Mouse (Mus musculus) ES-E14 (cell line): ENCODE results near the gene Gdf15. TPM values are rescaled to one million over a fixed set of nuclear protein-coding genes. Genes with fewer than 3 reads are reported as not detected.

Source experiments
- DNase-seq: peaks from one replicate; pipeline ENCODE4 v3.0.0-alpha.2; 2013; ENCODE audit warnings: low read depth, low spot score
- H3K27ac ChIP-seq: 2 replicates; pipeline ENCODE4 v1.5.1; 2012; ENCODE audit warnings: low read depth, mild to moderate bottlenecking, low read length, moderate library complexity, mixed read lengths; ENCODE audit not compliant: poor library complexity, insufficient read depth, severe bottlenecking
- H3K36me3 ChIP-seq: 2 replicates; pipeline ENCODE4 v1.6.1; 2012; ENCODE audit warnings: mild to moderate bottlenecking, low read length, moderate library complexity, mixed read lengths; ENCODE audit not compliant: control insufficient read depth, poor library complexity, insufficient read depth, severe bottlenecking
- H3K4me1 ChIP-seq, 2 experiments: fragments of 150-350 bp in 1 of 2; sonication (generic) in 1 of 2; 2 replicates each; pipeline ENCODE4 v1.6.1; 2012; ENCODE audit warnings: low read length in 2 of 2, mild to moderate bottlenecking in 1 of 2, mixed read lengths in 1 of 2; ENCODE audit not compliant: control insufficient read depth in 2 of 2, insufficient read depth in 2 of 2, poor library complexity in 1 of 2
- H3K4me3 ChIP-seq, 2 experiments: fragments of 150-350 bp in 1 of 2; sonication (generic) in 1 of 2; 2 replicates each; pipeline ENCODE4 v1.5.1; 2012; ENCODE audit warnings: low read length in 2 of 2, low read depth in 1 of 2, mild to moderate bottlenecking in 1 of 2, mixed read lengths in 1 of 2; ENCODE audit not compliant: insufficient read depth in 1 of 2, poor library complexity in 1 of 2, severe bottlenecking in 1 of 2
- H3K9ac ChIP-seq: 2 replicates; pipeline ENCODE4 v1.6.1; 2012; ENCODE audit warnings: low read depth, mild to moderate bottlenecking, low read length, mixed read lengths; ENCODE audit not compliant: poor library complexity, insufficient read depth, severe bottlenecking
- H3K9me3 ChIP-seq: fragments of 150-350 bp; sonication (generic); 2 replicates; pipeline ENCODE4 v1.6.1; 2012; ENCODE audit warnings: low read depth, mild to moderate bottlenecking, low read length; ENCODE audit not compliant: control insufficient read depth, insufficient read depth
- CHD2 ChIP-seq: IDR thresholded peaks from 2 replicates; pipeline ENCODE4 v1.6.1; 2014; ENCODE audit warnings: mild to moderate bottlenecking, low read depth, low read length, inconsistent platforms
- HCFC1 ChIP-seq: IDR thresholded peaks from 2 replicates; pipeline ENCODE4 v1.6.1; 2012; ENCODE audit warnings: low read length, inconsistent platforms, borderline replicate concordance; ENCODE audit not compliant: insufficient read depth
- MAFK ChIP-seq: IDR thresholded peaks from 2 replicates; pipeline ENCODE4 v1.6.1; 2014; ENCODE audit warnings: mild to moderate bottlenecking, low read depth, low read length, inconsistent platforms; ENCODE audit not compliant: insufficient read depth
- ZC3H11A ChIP-seq: IDR thresholded peaks from 2 replicates; pipeline ENCODE4 v1.6.1; 2012; ENCODE audit warnings: low read depth, mild to moderate bottlenecking, inconsistent platforms, low read length, borderline replicate concordance
- ZNF384 ChIP-seq: IDR thresholded peaks from 2 replicates; pipeline ENCODE4 v1.6.1; 2012; ENCODE audit warnings: low read depth, low read length, inconsistent platforms
- in situ Hi-C, 2 experiments: fragments of 600-800 bp; cut with MboI; formaldehyde crosslinking; loops; one replicate each; pipeline ENCODE4 v1.15.1; 2025; ENCODE audit warnings: low sequenced_read_pairs in 2 of 2, inconsistent platforms in 1 of 2; ENCODE audit not compliant: unreplicated experiment in 2 of 2
- total RNA-seq: library from RNA; depleted of rRNA; stranded (reverse); fragments of 300-350 nt; gene quantifications from 2 replicates; pipeline ENCODE4 v1.2.3, GENCODE M21; 2012

Gdf15 gene
- total RNA-seq, 1 experiment, result 7.0 TPM

DNA sequence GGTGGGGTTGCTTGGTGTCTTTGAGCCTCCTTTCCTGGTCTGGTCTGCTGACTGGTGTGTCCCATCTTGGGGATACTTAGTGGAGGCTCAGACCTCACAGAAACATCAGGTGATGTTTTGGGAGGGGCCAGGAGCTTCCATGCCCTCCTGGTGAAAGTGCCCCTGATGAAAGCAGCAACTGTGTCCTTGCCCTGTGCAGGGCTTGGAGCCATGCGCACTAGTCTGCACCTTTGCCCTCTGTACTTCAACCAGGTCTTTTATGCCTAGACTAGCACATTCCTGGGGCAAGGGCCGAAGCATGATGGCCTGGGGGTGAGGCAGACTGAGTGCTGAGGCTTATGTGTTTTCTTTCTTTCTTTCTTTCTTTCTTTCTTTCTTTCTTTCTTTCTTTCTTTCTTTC lies 33.3 kb upstream of the Gdf15 start:
- no peaks in the 10 kb centered on the region for H3K9me3 ChIP-seq
- peaks cover 5 to 14% of the 10 kb centered on the region in 2 experiments; a peak in 2 of 4 replicates for H3K4me1 ChIP-seq
- in situ Hi-C loops, result no loop called here
- DNase-seq, result no peak
- H3K36me3 ChIP-seq, result no peaks in the 10 kb centered on the region
- H3K4me3 ChIP-seq, result no peak overlapping the region
- TF ChIP-seq CHD2 (no peak), HCFC1 (no peak), MAFK (no peak), ZC3H11A (no peak), ZNF384 (no peak)
- peak overlapping the region; percentile 6; the same call in 1 of the 2 replicates for H3K27ac ChIP-seq
- H3K9ac ChIP-seq, result 0 out of 2 replicates have a peak overlapping the region, but pooled peaks have one; percentile 10

- H3K9ac ChIP-seq, result no peak overlapping the region
- in situ Hi-C loops, result no loop called here
- TF ChIP-seq ZNF384, result 0 out of 2 replicates have a peak, but pooled peaks have one; percentile 41
- no peak for TF ChIP-seq CHD2
- no peak overlapping the region for H3K27ac ChIP-seq
- H3K9me3 ChIP-seq, result no peaks in the 10 kb centered on the region
- H3K4me3 ChIP-seq, result no peak overlapping the region
- H3K36me3 ChIP-seq, result no peaks in the 10 kb centered on the region
- DNase-seq, result no peak
- H3K4me1 ChIP-seq, result peaks cover 8 to 16% of the 10 kb centered on the region in 2 experiments; a peak in 2 of 4 replicates
Observed at GRCm38 (mm10) chr8:70664631-70665030, 32.4 kb upstream of the Gdf15 start.

DNA sequence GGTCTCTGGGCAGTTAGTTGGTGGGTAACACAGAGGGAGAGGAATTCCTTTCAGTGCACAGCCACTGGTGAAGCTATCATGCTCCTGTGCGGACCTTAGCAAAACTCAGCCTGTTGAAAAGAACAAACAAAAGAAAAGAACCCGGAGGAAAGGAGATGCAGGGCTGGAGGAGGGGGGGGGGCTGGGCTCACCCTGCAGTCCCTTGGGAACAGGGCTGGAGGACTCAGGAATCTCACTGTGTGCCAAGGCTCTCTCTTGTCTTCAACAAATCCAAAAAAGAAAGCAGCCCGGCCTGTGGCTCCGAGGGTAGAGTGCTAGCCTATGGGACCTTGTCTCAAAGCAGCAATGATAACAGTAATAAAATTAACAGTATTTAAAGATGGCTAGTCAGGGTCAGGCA lies 31.4 kb upstream of the Gdf15 start:
- no peak for TF ChIP-seq HCFC1
- DNase-seq, result no peak
- Histone ChIP-seq H3K4me3 (no peak overlapping the region), H3K36me3 (no peaks in the 10 kb centered on the region), H3K4me1 (peaks cover 8 to 16% of the 10 kb centered on the region in 2 experiments; a peak in 2 of 4 replicates), H3K9me3 (no peaks in the 10 kb centered on the region), H3K27ac (no peak overlapping the region), H3K9ac (no peak overlapping the region)
- in situ Hi-C loops, result no loop called here

GRCm38 (mm10) chr8:70660273-70660725 lies 28.0 kb upstream of the Gdf15 start, which contains the start of gene Pgpep1:
Gene Pgpep1, minus strand, starts transcription at chr8:70660388.
- Histone ChIP-seq H3K4me1 (peaks cover 5 to 13% of the 10 kb centered on the region in 2 experiments; a peak in 3 of 4 replicates), H3K36me3 (peaks cover 4% of the 10 kb centered on the region; the same call in 1 of the 2 replicates), H3K4me3 (peak within 1 kb of the TSS; percentile 87 to 93), H3K27ac (peak within 1 kb of the TSS; percentile 35; the same call in 1 of the 2 replicates), H3K9me3 (no peaks in the 10 kb centered on the region), H3K9ac (peak within 1 kb of the TSS; percentile 72)
- TF ChIP-seq MAFK (peak; percentile 61), ZNF384 (no peak)
- in situ Hi-C loops, result no loop called here
- peak; percentile 94 for DNase-seq

GRCm38 (mm10) chr8:70659604-70660272 lies 27.5 kb upstream of the Gdf15 start:
- TF ChIP-seq HCFC1, result peak; percentile 20; the same call in 1 of the 2 replicates
- no peak for TF ChIP-seq ZNF384
- DNase-seq, result peak; percentile 97
- H3K4me1 ChIP-seq, result peaks cover 5 to 12% of the 10 kb centered on the region in 2 experiments; a peak in 3 of 4 replicates
- H3K4me3 ChIP-seq, result peak overlapping the region; percentile 87 to 93
- H3K9me3 ChIP-seq, result no peaks in the 10 kb centered on the region
- in situ Hi-C loops, result no loop called here
- H3K9ac ChIP-seq, result peak overlapping the region; percentile 72
- peaks cover 7% of the 10 kb centered on the region; the same call in 1 of the 2 replicates for H3K36me3 ChIP-seq
- peak overlapping the region; percentile 35; the same call in 1 of the 2 replicates for H3K27ac ChIP-seq
